Mouse (Mus musculus): ENCODE measurements around the gene Hspbap1.

Hspbap1 gene

GRCm38 (mm10) chr16:35871898-35872297, 101.7 kb downstream of the Hspbap1 start:
- no peak for DNase-seq (ENCODE audit: low read depth, low spot score)

GRCm38 (mm10) chr16:35872410-35873006, 102.3 kb downstream of the Hspbap1 start:
- no peak for DNase-seq (ENCODE audit: low read depth, low spot score)

DNA sequence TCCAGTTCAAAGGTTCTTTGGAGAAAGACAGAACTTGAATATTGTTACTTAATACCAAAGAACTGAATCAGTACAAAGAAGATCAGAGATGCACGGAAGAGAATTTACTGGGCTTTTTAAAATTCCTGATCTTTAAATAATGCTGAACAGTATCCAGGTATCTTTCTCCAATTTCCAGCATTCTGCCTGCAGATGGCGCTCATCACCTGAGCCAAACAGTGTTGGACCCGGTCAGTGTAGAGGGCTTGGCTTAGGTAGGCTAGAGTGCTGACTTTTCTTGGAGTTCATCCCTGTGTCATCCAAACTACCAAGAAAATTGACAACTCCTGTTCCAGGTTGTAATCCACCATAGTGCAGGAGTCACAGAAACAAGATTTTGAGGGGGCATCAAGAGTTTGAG, 104.2 kb downstream of the Hspbap1 start:
- DNase-seq (ENCODE audit: low read depth, low spot score) = peak; percentile 32

All from brain, adult 2 months (tissue).